Mouse (Mus musculus): ENCODE measurements around the gene Trim9.

The Trim9 gene

GRCm38 (mm10) chr12:70325826-70326225 is 21.6 kb downstream of the Trim9 start:
- CTCF ChIA-PET = no interaction called here

- CTCF ChIA-PET = no interaction called here
These were observed 24.6 kb downstream of the Trim9 start for GRCm38 (mm10) chr12:70322790-70323189.

GRCm38 (mm10) chr12:70316147-70316546 is 31.3 kb downstream of the Trim9 start:
- CTCF ChIA-PET = no interaction called here

GRCm38 (mm10) chr12:70307881-70308280 is 39.5 kb downstream of the Trim9 start:
- CTCF ChIA-PET = no interaction called here

GRCm38 (mm10) chr12:70307062-70307461 is 40.4 kb downstream of the Trim9 start:
- CTCF ChIA-PET = no interaction called here

GRCm38 (mm10) chr12:70304014-70304413 is 43.4 kb downstream of the Trim9 start:
- CTCF ChIA-PET = no interaction called here

- CTCF ChIA-PET = no interaction called here
These were observed 43.9 kb downstream of the Trim9 start for GRCm38 (mm10) chr12:70303525-70303924.

- CTCF ChIA-PET = no interaction called here
These were observed 45.2 kb downstream of the Trim9 start for GRCm38 (mm10) chr12:70302022-70302720.

GRCm38 (mm10) chr12:70293927-70294684 is 53.3 kb downstream of the Trim9 start:
- CTCF ChIA-PET = no interaction called here

GRCm38 (mm10) chr12:70293165-70293926 is 54.1 kb downstream of the Trim9 start:
- CTCF ChIA-PET = no interaction called here

GRCm38 (mm10) chr12:70285521-70285920 is 61.9 kb downstream of the Trim9 start:
- CTCF ChIA-PET = no interaction called here

GRCm38 (mm10) chr12:70284979-70285378 is 62.4 kb downstream of the Trim9 start:
- CTCF ChIA-PET = no interaction called here

GRCm38 (mm10) chr12:70283116-70283731 is 64.2 kb downstream of the Trim9 start:
- CTCF ChIA-PET = no interaction called here

GRCm38 (mm10) chr12:70280930-70281329 is 66.5 kb downstream of the Trim9 start:
- CTCF ChIA-PET = no interaction called here

GRCm38 (mm10) chr12:70280381-70280780 is 67.0 kb downstream of the Trim9 start:
- CTCF ChIA-PET = no interaction called here

GRCm38 (mm10) chr12:70277071-70277939 is 70.1 kb downstream of the Trim9 start:
- CTCF ChIA-PET = no interaction called here

- CTCF ChIA-PET = no interaction called here
These were observed 77.7 kb downstream of the Trim9 start for GRCm38 (mm10) chr12:70269724-70270123.

GRCm38 (mm10) chr12:70267314-70267713 is 80.1 kb downstream of the Trim9 start:
- CTCF ChIA-PET = no interaction called here

GRCm38 (mm10) chr12:70266494-70266931 is 80.9 kb downstream of the Trim9 start:
- CTCF ChIA-PET = no interaction called here

GRCm38 (mm10) chr12:70263721-70264120 is 83.7 kb downstream of the Trim9 start:
- CTCF ChIA-PET = no interaction called here

- CTCF ChIA-PET = no interaction called here
These were observed 85.0 kb downstream of the Trim9 start for GRCm38 (mm10) chr12:70262271-70262953.

All from spleen, embryonic (tissue).